Mouse (Mus musculus) liver, embryonic 14.5 days (tissue): ENCODE measurements at regions not wholly inside any gene's neighbourhood (a gene's known extent, or its start where the extent isn't known, plus 50 kb on each side); places are given as distances from the start of the nearest gene placed in this dataset.

ENCODE experiments used
- ATAC-seq: fragments of 200-750 bp; cut with Nextera tagmentation; 2 replicates; pipeline ENCODE4 v1.8.0; 2017; ENCODE audit warnings: moderate number of reproducible peaks, mild to moderate bottlenecking, moderate library complexity; ENCODE audit not compliant: insufficient read depth
- DNase-seq, 3 experiments: peaks; one replicate each; pipeline ENCODE4 v3.0.0-alpha.2; 2012 to 2013; ENCODE audit warnings: low read depth in 3 of 3, low spot score in 3 of 3
- H3K27ac ChIP-seq: fragments of 300-500 bp; sonication (generic); 2 replicates; pipeline ENCODE4 v1.5.1; 2014; ENCODE audit warnings: moderate library complexity, mild to moderate bottlenecking, control low read depth, inconsistent platforms
- H3K27me3 ChIP-seq: fragments of 300-500 bp; sonication (generic); 2 replicates; pipeline ENCODE4 v1.6.1; 2014; ENCODE audit warnings: mild to moderate bottlenecking, low read length, moderate library complexity; ENCODE audit not compliant: control insufficient read depth, insufficient read depth
- H3K36me3 ChIP-seq: fragments of 300-500 bp; sonication (generic); replicated peaks from 2 replicates; pipeline ENCODE4 v1.6.1; 2014; ENCODE audit warnings: low read depth; ENCODE audit not compliant: control insufficient read depth, insufficient read depth
- H3K4me1 ChIP-seq, 2 experiments: fragments of 200-500 bp in 1 of 2; fragments of 300-500 bp in 1 of 2; sonication (generic) in 1 of 2; replicated peaks; 2 replicates each; pipeline ENCODE4 v1.6.1; 2012 to 2014; ENCODE audit warnings: antibody characterized with exemption in 1 of 2, inconsistent platforms in 1 of 2, low read length in 1 of 2; ENCODE audit not compliant: control insufficient read depth in 2 of 2, insufficient read depth in 2 of 2
- H3K4me2 ChIP-seq: fragments of 300-500 bp; sonication (generic); 2 replicates; pipeline ENCODE4 v1.6.1; 2014; ENCODE audit warnings: low read depth, mild to moderate bottlenecking, control low read depth, moderate library complexity
- H3K4me3 ChIP-seq, 2 experiments: fragments of 200-500 bp in 1 of 2; fragments of 300-500 bp in 1 of 2; sonication (generic) in 1 of 2; 2 replicates each; pipeline ENCODE4 v1.5.1; 2012 to 2014; ENCODE audit warnings: low read depth in 2 of 2, low read length in 2 of 2, mild to moderate bottlenecking in 2 of 2, control low read depth in 1 of 2, inconsistent platforms in 1 of 2, moderate library complexity in 1 of 2; ENCODE audit not compliant: insufficient read depth in 1 of 2
- H3K9ac ChIP-seq: fragments of 300-500 bp; sonication (generic); replicated peaks from 2 replicates; pipeline ENCODE4 v1.6.1; 2014; ENCODE audit warnings: mild to moderate bottlenecking, control low read depth, moderate library complexity
- H3K9me3 ChIP-seq: fragments of 300-500 bp; sonication (generic); 2 replicates; pipeline ENCODE4 v1.6.1; 2016; ENCODE audit warnings: low read length, mixed read lengths; ENCODE audit not compliant: control insufficient read depth
- CTCF ChIP-seq: IDR thresholded peaks from 2 replicates; pipeline ENCODE4 v1.5.1; 2016; ENCODE audit warnings: antibody characterized with exemption, low read depth, control low read depth
- EP300 ChIP-seq: IDR thresholded peaks from 2 replicates; pipeline ENCODE4 v1.6.1; 2016; ENCODE audit warnings: antibody characterized with exemption, low read depth
- WGBS: fragments of 180-500 bp; shearing (Covaris S2); extraction: QIAGEN DNeasy Blood & Tissue Kit; methylation state at CpG from one replicate; pipeline ENCODE4 v1.1.7; 2014; ENCODE audit not compliant: insufficient replicate concordance; 5-methylcytosine and 5-hydroxymethylcytosine counted together

- ATAC-seq: no peak
- Histone ChIP-seq H3K9ac (no peak overlapping the region), H3K4me2 (no peak overlapping the region)
These were observed 1590.7 kb downstream of the Rapgef2 start for GRCm38 (mm10) chr3:77695571-77695970.

GRCm38 (mm10) chr3:77666366-77666765, 1592.3 kb downstream of the Fstl5 start:
- H3K27ac ChIP-seq: no peak overlapping the region
- WGBS: 61% methylated on average over 2 of the region's 2 CpGs
- H3K4me2 ChIP-seq: no peak overlapping the region
- DNase-seq (no peak), ATAC-seq (no peak)
- no peak overlapping the region for H3K4me3 ChIP-seq
- TF ChIP-seq EP300 (no peak), CTCF (no peak)
- H3K27me3 ChIP-seq: no peaks in the 10 kb centered on the region
- H3K9ac ChIP-seq: no peak overlapping the region
- H3K4me1 ChIP-seq: no peaks in the 10 kb centered on the region
- H3K9me3 ChIP-seq: no peaks in the 10 kb centered on the region
- H3K36me3 ChIP-seq: no peaks in the 10 kb centered on the region

More at GRCm38 (mm10) chr3:77695571-77695970, 1590.7 kb downstream of the Rapgef2 start:
- Histone ChIP-seq H3K9me3 (no peaks in the 10 kb centered on the region), H3K4me1 (no peaks in the 10 kb centered on the region), H3K36me3 (no peaks in the 10 kb centered on the region), H3K27ac (no peak overlapping the region), H3K27me3 (no peaks in the 10 kb centered on the region), H3K4me3 (no peak overlapping the region)
- DNase-seq: no peak
- TF ChIP-seq EP300 (no peak), CTCF (no peak)

DNA sequence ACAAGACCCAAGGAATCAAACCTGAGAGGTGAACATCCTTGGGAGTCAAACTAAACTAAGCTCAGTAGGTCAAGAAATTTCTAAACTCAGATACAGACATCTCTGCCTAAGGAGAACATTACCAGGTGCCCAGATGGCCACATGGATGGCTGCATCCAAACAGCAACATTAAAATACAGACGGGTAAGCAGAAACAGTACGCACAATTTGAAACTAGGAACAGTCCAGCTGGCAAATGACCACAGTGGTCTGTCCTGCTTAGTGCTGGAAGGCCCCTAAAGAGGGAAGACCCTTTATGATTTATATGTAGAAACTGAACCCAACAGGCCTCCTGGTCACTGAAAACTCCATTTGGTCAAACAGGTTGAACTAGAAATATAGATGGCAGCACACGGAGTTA, 1579.8 kb downstream of the Fstl5 start:
- Histone ChIP-seq H3K36me3 (no peaks in the 10 kb centered on the region), H3K4me1 (no peaks in the 10 kb centered on the region), H3K9me3 (no peaks in the 10 kb centered on the region), H3K27ac (no peak overlapping the region), H3K4me3 (no peak overlapping the region), H3K27me3 (no peaks in the 10 kb centered on the region), H3K9ac (no peak overlapping the region), H3K4me2 (no peak overlapping the region)
- WGBS: 78% methylated on average over 3 of the region's 3 CpGs
- no peak for TF ChIP-seq EP300
- no peak for TF ChIP-seq CTCF
- no peak for DNase-seq
- ATAC-seq: no peak
